Mouse (Mus musculus): ENCODE measurements around the gene Taldo1.

DNA sequence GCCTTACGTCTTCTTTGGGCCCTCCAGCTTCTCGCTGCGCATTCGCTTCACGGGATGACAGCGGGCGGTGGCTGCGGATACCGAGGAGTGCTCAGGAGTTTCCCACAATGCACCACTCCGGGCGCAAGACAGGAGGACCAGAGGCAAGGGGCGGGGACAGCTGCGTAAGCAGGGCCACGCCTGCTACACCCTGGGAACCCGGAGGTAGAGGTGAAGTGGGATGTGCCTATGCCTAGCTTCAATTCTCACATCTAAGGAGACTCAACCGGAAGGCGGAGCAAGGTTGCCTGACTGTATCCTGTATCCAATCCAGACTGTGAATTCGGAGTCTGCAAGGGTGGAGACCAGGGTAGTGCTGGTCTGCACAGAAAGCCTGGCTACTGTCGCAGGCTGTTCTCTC lies 37.3 kb downstream of the Taldo1 start, which contains the start of gene Cend1:
- no peak for TF ChIP-seq CTCF (IDR thresholded peaks at IDR 0.05; ENCODE audit: low read depth)
- no peak for TF ChIP-seq EP300 (IDR thresholded peaks at IDR 0.05; ENCODE audit: low read depth)
